Mouse (Mus musculus) hindbrain, postnatal 0 days (tissue): ENCODE data around the gene Pla2g12b. TPM values are rescaled to one million over a fixed set of nuclear protein-coding genes. Genes with fewer than 3 reads are reported as not detected.
"Not testable (repeated sequence)": the region's sequence is repeated elsewhere in the genome, so short reads cannot be mapped to it uniquely, and the experiment has no call there.

Experiments
- ATAC-seq: fragments of 200-750 bp; cut with Nextera tagmentation; 2 replicates; pipeline ENCODE4 v1.8.0; 2017; ENCODE audit warnings: mild to moderate bottlenecking, moderate TSS enrichment, moderate library complexity
- DNase-seq: peaks from one replicate; pipeline ENCODE4 v3.0.0-alpha.2; 2015; ENCODE audit warnings: low spot score
- H3K27ac ChIP-seq: fragments of 300-500 bp; sonication (generic); 2 replicates; pipeline ENCODE4 v1.5.1; 2014; ENCODE audit warnings: mild to moderate bottlenecking
- H3K27me3 ChIP-seq: fragments of 300-500 bp; sonication (generic); 2 replicates; pipeline ENCODE4 v1.6.1; 2014; ENCODE audit warnings: low read length, mixed read lengths; ENCODE audit not compliant: insufficient read depth
- H3K36me3 ChIP-seq: fragments of 300-500 bp; sonication (generic); 2 replicates; pipeline ENCODE4 v1.6.1; 2014; ENCODE audit warnings: low read length, mixed read lengths; ENCODE audit not compliant: insufficient read depth
- H3K4me1 ChIP-seq: fragments of 300-500 bp; sonication (generic); 2 replicates; pipeline ENCODE4 v1.6.1; 2014; ENCODE audit warnings: antibody characterized with exemption, low read length, mixed read lengths; ENCODE audit not compliant: insufficient read depth
- H3K4me2 ChIP-seq: fragments of 300-500 bp; sonication (generic); 2 replicates; pipeline ENCODE4 v1.6.1; 2014; ENCODE audit warnings: low read depth, mild to moderate bottlenecking, low read length, moderate library complexity, mixed read lengths
- H3K4me3 ChIP-seq: fragments of 300-500 bp; sonication (generic); 2 replicates; pipeline ENCODE4 v1.5.1; 2014; ENCODE audit warnings: low read length
- H3K9ac ChIP-seq: fragments of 300-500 bp; sonication (generic); replicated peaks from 2 replicates; pipeline ENCODE4 v1.6.1; 2014; ENCODE audit warnings: mild to moderate bottlenecking, low read length, moderate library complexity, mixed read lengths
- H3K9me3 ChIP-seq: fragments of 300-500 bp; sonication (generic); 2 replicates; pipeline ENCODE4 v1.6.1; 2016; ENCODE audit warnings: low read length, mixed read lengths
- CTCF ChIP-seq: IDR thresholded peaks from 2 replicates; pipeline ENCODE4 v1.5.1; 2016; ENCODE audit warnings: antibody characterized with exemption, control low read depth, low read depth
- WGBS: fragments of 180-500 bp; shearing (Covaris S2); extraction: QIAGEN DNeasy Blood & Tissue Kit; methylation state at CpG from one replicate; pipeline ENCODE4 v1.1.7; 2014; 5-methylcytosine and 5-hydroxymethylcytosine counted together
- polyA plus RNA-seq: library from polyadenylated mRNA; unstranded; fragments of >200 nt; fragmentation: Nextera tagmentation; extraction: Ambion mirVana; gene quantifications from 2 replicates; pipeline ENCODE4 v1.2.1, GENCODE M21; 2015
- total RNA-seq: library from RNA; depleted of rRNA; stranded (reverse); fragments of >200 nt; gene quantifications from 2 replicates; pipeline ENCODE4 v1.2.3, GENCODE M21; 2014

Gene Pla2g12b
- total and polyA plus RNA-seq, 2 experiments from 2014 or later: not detected

DNA sequence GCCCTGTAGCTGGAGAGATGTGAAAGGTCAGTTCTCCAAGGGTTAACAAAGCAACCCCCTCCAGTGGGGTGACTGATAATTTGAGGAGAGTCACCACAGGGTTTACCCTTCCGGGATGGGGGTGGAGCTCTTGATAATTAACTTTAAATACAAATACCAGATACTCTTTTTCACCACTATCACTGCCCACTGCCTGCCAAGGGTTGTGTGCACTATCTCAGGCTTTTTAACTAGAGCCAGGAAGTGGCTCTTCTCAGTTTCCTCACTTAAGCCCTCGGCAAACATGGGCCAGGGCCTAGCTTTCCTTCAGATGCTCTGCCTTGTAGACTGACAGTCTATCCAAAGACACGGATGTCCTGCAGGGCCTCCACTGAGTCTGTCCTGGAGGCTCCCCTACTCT lies 23.5 kb upstream of the Pla2g12b start:
- 70% methylated on average over 3 of the region's 3 CpGs for WGBS
- DNase-seq (no peak), ATAC-seq (no peak)
- Histone ChIP-seq H3K4me3 (no peak overlapping the region), H3K4me2 (no peak overlapping the region), H3K27me3 (no peaks in the 10 kb centered on the region), H3K36me3 (no peaks in the 10 kb centered on the region), H3K27ac (no peak overlapping the region), H3K9ac (no peak overlapping the region), H3K4me1 (no peaks in the 10 kb centered on the region), H3K9me3 (no peaks in the 10 kb centered on the region)
- no peak for TF ChIP-seq CTCF

DNA sequence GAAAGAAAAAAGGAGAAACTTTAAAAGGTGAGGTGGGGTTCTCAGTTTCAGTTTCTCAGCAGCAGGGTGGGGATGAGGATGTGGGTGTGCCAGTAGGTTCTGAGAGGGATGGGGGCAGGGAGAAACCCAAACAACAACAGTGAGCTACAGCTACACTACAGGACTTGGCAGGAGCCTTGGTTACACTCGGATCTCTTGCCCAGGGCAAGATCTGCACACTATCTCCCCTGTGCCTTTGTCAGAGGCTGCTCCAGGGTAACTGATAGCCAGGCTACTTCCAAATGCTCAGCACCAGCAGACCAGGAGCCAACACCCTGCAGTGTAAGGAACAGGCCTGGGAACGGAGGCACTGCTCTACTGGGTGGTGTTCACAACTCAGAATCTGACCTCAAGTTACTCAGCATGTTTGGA lies 23.0 kb upstream of the Pla2g12b start:
- H3K4me3 ChIP-seq: no peak overlapping the region
- no peaks in the 10 kb centered on the region for H3K4me1 ChIP-seq
- H3K27me3 ChIP-seq: no peaks in the 10 kb centered on the region
- 66% methylated on average over 2 of the region's 2 CpGs for WGBS
- DNase-seq: no peak
- H3K9ac ChIP-seq: no peak overlapping the region
- no peaks in the 10 kb centered on the region for H3K9me3 ChIP-seq
- no peak overlapping the region for H3K4me2 ChIP-seq
- no peaks in the 10 kb centered on the region for H3K36me3 ChIP-seq
- H3K27ac ChIP-seq: no peak overlapping the region
- ATAC-seq: 0 out of 2 replicates have a peak, but pooled peaks have one; percentile 18
- TF ChIP-seq CTCF: no peak

DNA sequence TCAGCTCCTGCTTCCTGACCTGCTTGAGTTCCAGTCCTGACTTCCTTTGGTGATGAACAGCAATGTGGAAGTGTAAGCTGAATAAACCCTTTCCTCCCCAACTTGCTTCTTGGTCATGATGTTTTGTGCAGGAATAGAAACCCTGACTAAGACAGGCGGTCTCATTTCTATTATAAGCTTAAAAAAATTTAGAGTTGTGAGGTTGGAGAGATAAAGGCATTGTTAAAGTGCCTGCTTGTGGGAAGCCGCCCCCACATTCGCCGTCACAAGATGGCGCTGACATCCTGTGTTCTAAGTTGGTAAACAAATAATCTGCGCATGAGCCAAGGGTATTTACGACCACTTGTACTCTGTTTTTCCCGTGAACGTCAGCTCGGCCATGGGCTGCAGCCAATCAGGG lies 21.9 kb upstream of the Pla2g12b start:
- H3K9ac ChIP-seq, H3K27ac ChIP-seq, H3K9me3 ChIP-seq, ATAC-seq, H3K4me3 ChIP-seq, H3K27me3 ChIP-seq, DNase-seq, H3K4me2 ChIP-seq, H3K36me3 ChIP-seq, H3K4me1 ChIP-seq: not testable (repeated sequence)
- 84% methylated on average over 6 of the region's 10 CpGs for WGBS

DNA sequence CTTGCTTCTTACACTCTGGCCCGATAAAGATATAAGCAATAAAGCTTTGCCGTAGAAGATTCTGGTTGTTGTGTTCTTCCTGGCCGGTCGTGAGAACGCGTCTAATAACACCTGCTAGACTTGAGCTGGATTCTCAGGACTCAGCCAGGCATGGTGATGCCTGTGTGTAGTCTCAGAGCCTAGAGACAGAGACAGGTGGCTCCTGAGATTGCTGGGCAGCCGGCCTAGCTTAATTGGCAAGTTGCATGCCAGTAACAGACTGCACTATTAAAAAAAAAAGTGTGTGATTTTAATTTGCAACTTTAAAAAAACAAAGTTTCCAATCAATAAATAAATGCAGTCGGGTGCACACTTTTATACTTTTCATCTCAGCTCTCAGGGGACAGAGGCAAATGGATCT lies 16.5 kb upstream of the Pla2g12b start:
- no peaks in the 10 kb centered on the region for H3K36me3 ChIP-seq
- H3K27ac ChIP-seq: no peak overlapping the region
- no peak overlapping the region for H3K4me2 ChIP-seq
- WGBS: 73% methylated on average over 7 of the region's 8 CpGs
- TF ChIP-seq CTCF: no peak
- H3K9ac ChIP-seq: no peak overlapping the region
- 0 out of 2 replicates have a peak, but pooled peaks cover 4% of the 10 kb centered on the region for H3K9me3 ChIP-seq
- H3K27me3 ChIP-seq: no peaks in the 10 kb centered on the region
- no peaks in the 10 kb centered on the region for H3K4me1 ChIP-seq
- DNase-seq: peak; percentile 30
- H3K4me3 ChIP-seq: no peak overlapping the region
- ATAC-seq: no peak

DNA sequence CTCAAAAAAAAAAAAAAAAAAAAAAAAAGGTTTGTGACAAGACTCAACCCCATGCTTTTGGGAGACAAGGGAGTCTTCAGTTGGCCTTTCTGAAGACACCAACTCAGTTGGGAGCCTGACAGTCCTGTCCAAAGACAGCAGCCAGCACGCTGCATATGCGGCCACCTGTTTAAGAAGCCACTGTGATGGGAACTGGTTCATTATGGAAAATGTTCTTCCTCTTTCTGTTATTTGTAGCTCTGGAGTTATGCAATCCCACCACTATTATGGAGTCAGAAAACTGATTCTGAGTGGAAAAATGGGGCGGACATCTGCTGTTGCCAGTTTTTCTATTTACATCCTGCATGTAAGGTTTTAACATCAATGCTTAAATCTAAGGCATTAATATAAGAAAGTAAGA lies 13.8 kb upstream of the Pla2g12b start:
- Histone ChIP-seq H3K4me3 (no peak overlapping the region), H3K4me2 (no peak overlapping the region), H3K36me3 (no peaks in the 10 kb centered on the region), H3K9me3 (0 out of 2 replicates have a peak, but pooled peaks cover 4% of the 10 kb centered on the region), H3K27me3 (no peaks in the 10 kb centered on the region), H3K9ac (no peak overlapping the region), H3K27ac (no peak overlapping the region), H3K4me1 (no peaks in the 10 kb centered on the region)
- DNase-seq (no peak), ATAC-seq (no peak)
- no peak for TF ChIP-seq CTCF
- 91% methylated on average over 3 of the region's 3 CpGs for WGBS

DNA sequence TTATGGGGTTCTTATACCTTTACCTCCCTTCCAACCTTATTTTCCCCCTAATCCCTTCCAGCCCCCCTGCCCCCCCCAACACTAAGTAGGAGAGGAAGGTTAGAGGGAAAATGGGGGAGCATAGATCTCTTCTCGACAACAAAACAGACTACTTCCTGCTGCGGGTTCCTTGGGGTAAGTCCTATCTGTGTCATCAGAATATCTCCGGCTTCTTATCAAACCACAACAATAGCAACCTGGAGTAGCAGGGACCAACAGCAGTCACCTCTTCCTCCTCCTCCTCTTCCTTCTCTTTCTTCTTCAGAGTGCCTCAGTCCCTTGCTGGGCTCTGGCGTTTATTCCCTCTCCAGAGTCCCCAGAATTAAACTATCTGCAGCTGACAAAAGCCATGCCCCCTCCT lies 11.6 kb upstream of the Pla2g12b start:
- H3K4me3 ChIP-seq: no peak overlapping the region
- H3K27me3 ChIP-seq: no peaks in the 10 kb centered on the region
- ATAC-seq (no peak), DNase-seq (no peak)
- no peak for TF ChIP-seq CTCF
- no peaks in the 10 kb centered on the region for H3K36me3 ChIP-seq
- no peak overlapping the region for H3K27ac ChIP-seq
- H3K4me1 ChIP-seq: no peaks in the 10 kb centered on the region
- WGBS: 76% methylated on average over 4 of the region's 4 CpGs
- H3K9me3 ChIP-seq: 0 out of 2 replicates have a peak, but pooled peaks cover 4% of the 10 kb centered on the region
- H3K9ac ChIP-seq: no peak overlapping the region
- no peak overlapping the region for H3K4me2 ChIP-seq

DNA sequence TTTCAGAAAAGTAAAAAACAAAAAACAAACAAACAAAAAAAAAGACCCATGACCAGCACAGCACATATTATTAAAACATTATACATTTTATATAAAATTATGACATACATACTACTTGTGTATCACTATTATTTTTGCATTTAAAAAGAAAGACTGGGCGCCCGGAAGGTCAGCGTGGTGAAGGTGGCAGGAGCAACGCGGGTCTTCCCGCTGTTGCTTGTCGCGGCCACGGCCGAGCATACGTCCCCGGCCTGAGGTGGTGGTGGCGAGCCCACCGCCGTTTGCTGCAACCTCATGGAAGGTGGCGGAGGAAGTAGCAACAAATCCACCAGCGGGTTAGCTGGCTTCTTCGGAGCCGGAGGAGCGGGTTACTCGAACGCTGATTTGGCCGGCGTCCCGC lies 8.0 kb upstream of the Pla2g12b start, which contains the start of gene Gm10273:
Gene Gm10273 (plus strand): TSS at position 172 of the 400 bp plus-strand sequence.
- H3K27me3 ChIP-seq, H3K9me3 ChIP-seq, ATAC-seq, H3K4me1 ChIP-seq, H3K4me2 ChIP-seq, H3K4me3 ChIP-seq, H3K36me3 ChIP-seq, H3K9ac ChIP-seq, H3K27ac ChIP-seq, DNase-seq: not testable (repeated sequence)
- 91% methylated on average over 10 of the region's 25 CpGs for WGBS
